Mouse (Mus musculus): Measurements from ENCODE around the gene Ckmt1.

- no peak for TF ChIP-seq USF1 (IDR thresholded peaks at IDR 0.05; ENCODE audit: low read depth)
- TF ChIP-seq CTCF (IDR thresholded peaks at IDR 0.05; ENCODE audit: control insufficient read depth, insufficient read depth, insufficient read length) = no peak
- no peak for TF ChIP-seq CEBPB (IDR thresholded peaks at IDR 0.05; ENCODE audit: low read depth)
Observed at GRCm38 (mm10) chr2:121358381-121358780, 867 bp downstream of the Ckmt1 start.

All from C2C12 (cell line).